Mouse (Mus musculus): Measurements from ENCODE around the gene Chd5. TPM values are rescaled to one million over a fixed set of nuclear protein-coding genes. Genes with fewer than 3 reads are reported as not detected.

Chd5 gene
- polyA plus RNA-seq, 1 experiment, result 67.5 TPM

GRCm38 (mm10) chr4:152418229-152419060, 80.0 kb downstream of the Chd5 start:
- no peak overlapping the region for H3K4me3 ChIP-seq (ENCODE audit: insufficient read depth, low read length)
- H3K27ac ChIP-seq (ENCODE audit: insufficient read depth, low read length), result no peak overlapping the region
- no peak for TF ChIP-seq CTCF (IDR thresholded peaks at IDR 0.05; ENCODE audit: extremely low read depth, insufficient read depth, low read length)
- no peak for TF ChIP-seq POLR2A (IDR thresholded peaks at IDR 0.05; ENCODE audit: extremely low read depth, insufficient read depth, low read length)
- 0 out of 2 replicates have a peak, but pooled peaks cover 2% of the 10 kb centered on the region for H3K4me1 ChIP-seq (ENCODE audit: control insufficient read depth, insufficient read depth, low read length)

- no peak overlapping the region for H3K27ac ChIP-seq (ENCODE audit: insufficient read depth, low read length)
- TF ChIP-seq CTCF (IDR thresholded peaks at IDR 0.05; ENCODE audit: extremely low read depth, insufficient read depth, low read length) (no peak), POLR2A (IDR thresholded peaks at IDR 0.05; ENCODE audit: extremely low read depth, insufficient read depth, low read length) (no peak)
- no peak overlapping the region for H3K4me3 ChIP-seq (ENCODE audit: insufficient read depth, low read length)
- peaks cover 5% of the 10 kb centered on the region for H3K4me1 ChIP-seq (ENCODE audit: control insufficient read depth, insufficient read depth, low read length)
Measured at GRCm38 (mm10) chr4:152423576-152423975, 85.1 kb downstream of the Chd5 start.

GRCm38 (mm10) chr4:152424341-152424740, 85.9 kb downstream of the Chd5 start:
- H3K27ac ChIP-seq (ENCODE audit: insufficient read depth, low read length), result no peak overlapping the region

DNA sequence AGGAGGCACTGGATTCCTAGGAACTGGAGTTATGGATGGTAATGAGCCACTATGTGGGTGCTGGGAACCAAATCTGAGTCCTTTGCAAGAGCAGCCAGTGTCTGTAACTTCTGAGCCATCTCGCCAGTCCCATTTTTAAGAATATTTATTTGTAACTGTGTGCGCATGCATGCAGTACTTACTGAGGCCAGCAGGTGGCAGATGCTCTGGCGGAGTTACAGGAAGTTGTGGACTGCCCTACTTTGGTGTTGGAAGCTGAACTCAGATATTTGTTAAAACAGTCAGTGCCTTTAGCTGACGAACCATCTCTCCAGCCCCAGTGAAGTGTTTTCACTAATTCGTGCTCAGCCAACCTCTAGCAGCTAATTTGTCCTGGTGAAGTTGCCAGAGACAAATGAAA, 86.5 kb downstream of the Chd5 start:
- H3K27ac ChIP-seq (ENCODE audit: insufficient read depth, low read length), result no peak overlapping the region
- peaks cover 6% of the 10 kb centered on the region for H3K4me1 ChIP-seq (ENCODE audit: control insufficient read depth, insufficient read depth, low read length)
- H3K4me3 ChIP-seq (ENCODE audit: insufficient read depth, low read length), result no peak overlapping the region
- TF ChIP-seq POLR2A (IDR thresholded peaks at IDR 0.05; ENCODE audit: extremely low read depth, insufficient read depth, low read length), result no peak
- peak; percentile 39 for TF ChIP-seq CTCF (IDR thresholded peaks at IDR 0.05; ENCODE audit: extremely low read depth, insufficient read depth, low read length)

More at GRCm38 (mm10) chr4:152424341-152424740, 85.9 kb downstream of the Chd5 start:
- TF ChIP-seq POLR2A (IDR thresholded peaks at IDR 0.05; ENCODE audit: extremely low read depth, insufficient read depth, low read length) (no peak), CTCF (IDR thresholded peaks at IDR 0.05; ENCODE audit: extremely low read depth, insufficient read depth, low read length) (no peak)
- Histone ChIP-seq H3K4me1 (ENCODE audit: control insufficient read depth, insufficient read depth, low read length) (peaks cover 6% of the 10 kb centered on the region), H3K4me3 (ENCODE audit: insufficient read depth, low read length) (no peak overlapping the region)

- no peak overlapping the region for H3K4me3 ChIP-seq (ENCODE audit: insufficient read depth, low read length)
- TF ChIP-seq POLR2A (IDR thresholded peaks at IDR 0.05; ENCODE audit: extremely low read depth, insufficient read depth, low read length), result no peak
- TF ChIP-seq CTCF (IDR thresholded peaks at IDR 0.05; ENCODE audit: extremely low read depth, insufficient read depth, low read length), result no peak
- peaks cover 4% of the 10 kb centered on the region for H3K4me1 ChIP-seq (ENCODE audit: control insufficient read depth, insufficient read depth, low read length)
- peak overlapping the region; percentile 15 for H3K27ac ChIP-seq (ENCODE audit: insufficient read depth, low read length)
Measured at GRCm38 (mm10) chr4:152428259-152428658, 89.8 kb downstream of the Chd5 start.

- no peak overlapping the region for H3K4me3 ChIP-seq (ENCODE audit: insufficient read depth, low read length)
- peaks cover 4% of the 10 kb centered on the region for H3K4me1 ChIP-seq (ENCODE audit: control insufficient read depth, insufficient read depth, low read length)
- H3K27ac ChIP-seq (ENCODE audit: insufficient read depth, low read length), result no peak overlapping the region
- peak; percentile 82 for TF ChIP-seq CTCF (IDR thresholded peaks at IDR 0.05; ENCODE audit: extremely low read depth, insufficient read depth, low read length)
- no peak for TF ChIP-seq POLR2A (IDR thresholded peaks at IDR 0.05; ENCODE audit: extremely low read depth, insufficient read depth, low read length)
Measured at GRCm38 (mm10) chr4:152432308-152432707, 93.9 kb downstream of the Chd5 start.

- no peak overlapping the region for H3K4me3 ChIP-seq (ENCODE audit: insufficient read depth, low read length)
- no peak overlapping the region for H3K27ac ChIP-seq (ENCODE audit: insufficient read depth, low read length)
- no peaks in the 10 kb centered on the region for H3K4me1 ChIP-seq (ENCODE audit: control insufficient read depth, insufficient read depth, low read length)
- TF ChIP-seq POLR2A (IDR thresholded peaks at IDR 0.05; ENCODE audit: extremely low read depth, insufficient read depth, low read length), result no peak
- peak; percentile 89 for TF ChIP-seq CTCF (IDR thresholded peaks at IDR 0.05; ENCODE audit: extremely low read depth, insufficient read depth, low read length)
Measured at GRCm38 (mm10) chr4:152434836-152435235, 96.4 kb downstream of the Chd5 start.

- peak; percentile 76 for TF ChIP-seq CTCF (IDR thresholded peaks at IDR 0.05; ENCODE audit: extremely low read depth, insufficient read depth, low read length)
- no peak for TF ChIP-seq POLR2A (IDR thresholded peaks at IDR 0.05; ENCODE audit: extremely low read depth, insufficient read depth, low read length)
- H3K4me1 ChIP-seq (ENCODE audit: control insufficient read depth, insufficient read depth, low read length), result no peaks in the 10 kb centered on the region
- H3K27ac ChIP-seq (ENCODE audit: insufficient read depth, low read length), result no peak overlapping the region
- no peak overlapping the region for H3K4me3 ChIP-seq (ENCODE audit: insufficient read depth, low read length)
Measured at GRCm38 (mm10) chr4:152435255-152435654, 96.8 kb downstream of the Chd5 start.

Other genes starting within 250 kb of the Chd5 start
- 12.7 and 14.7 TPM in 2 replicates for gene Tnfrsf25, start 222.7 kb upstream of the Chd5 start, polyA plus RNA-seq (2012; rRNA removed)
- gene Espn, start 186.3 kb upstream of the Chd5 start, polyA plus RNA-seq (2012; rRNA removed), result 1.8 and 2.6 TPM in 2 replicates
- not detected in 2 replicates for gene Hes2, start 179.8 kb upstream of the Chd5 start, polyA plus RNA-seq (2012; rRNA removed)
- gene Acot7, start 160.5 kb upstream of the Chd5 start, polyA plus RNA-seq (2012; rRNA removed), result 333 and 334 TPM in 2 replicates
- 24.0 and 25.9 TPM in 2 replicates for gene Gpr153, start 64.4 kb upstream of the Chd5 start, polyA plus RNA-seq (2012; rRNA removed)
- 1.1 and 1.2 TPM in 2 replicates for gene Hes3, start 47.0 kb upstream of the Chd5 start, polyA plus RNA-seq (2012; rRNA removed)
- gene Icmt, start 41.4 kb upstream of the Chd5 start, polyA plus RNA-seq (2012; rRNA removed), result 32.9 and 35.2 TPM in 2 replicates
- 22.2 and 25.0 TPM in 2 replicates for gene Rnf207, start 19.7 kb upstream of the Chd5 start, polyA plus RNA-seq (2012; rRNA removed)
- gene Rpl22, start 12.9 kb upstream of the Chd5 start, polyA plus RNA-seq (2012; rRNA removed), result 201 and 216 TPM in 2 replicates
- gene Nphp4, start 138.1 kb downstream of the Chd5 start, polyA plus RNA-seq (2012; rRNA removed), result 14.8 and 15.7 TPM in 2 replicates
- 245 and 267 TPM in 2 replicates for gene Kcnab2, start 139.2 kb downstream of the Chd5 start, polyA plus RNA-seq (2012; rRNA removed)